Mouse (Mus musculus) liver, postnatal 0 days (tissue): ENCODE measurements around the gene Asb16. TPM values are rescaled to one million over a fixed set of nuclear protein-coding genes. Genes with fewer than 3 reads are reported as not detected.

ENCODE experiments used
- ATAC-seq: fragments of 200-750 bp; cut with Nextera tagmentation; 2 replicates; pipeline ENCODE4 v1.8.0; 2017; ENCODE audit warnings: mild to moderate bottlenecking, moderate library complexity
- DNase-seq: peaks from one replicate; pipeline ENCODE4 v3.0.0-alpha.2; 2016
- H3K27ac ChIP-seq: fragments of 300-500 bp; sonication (generic); 2 replicates; pipeline ENCODE4 v1.5.1; 2014; ENCODE audit warnings: antibody characterized with exemption, moderate library complexity, mild to moderate bottlenecking, low read depth
- H3K27me3 ChIP-seq: fragments of 300-500 bp; sonication (generic); 2 replicates; pipeline ENCODE4 v1.6.1; 2014; ENCODE audit warnings: low read length, control low read depth, mixed read lengths; ENCODE audit not compliant: insufficient read depth
- H3K36me3 ChIP-seq: fragments of 300-500 bp; sonication (generic); replicated peaks from 2 replicates; pipeline ENCODE4 v1.6.1; 2014; ENCODE audit warnings: mild to moderate bottlenecking, control low read depth, low read length, moderate library complexity, mixed read lengths; ENCODE audit not compliant: insufficient read depth
- H3K4me1 ChIP-seq: fragments of 300-500 bp; sonication (generic); 2 replicates; pipeline ENCODE4 v1.6.1; 2014; ENCODE audit warnings: antibody characterized with exemption, mild to moderate bottlenecking, control low read depth; ENCODE audit not compliant: insufficient read depth
- H3K4me2 ChIP-seq: fragments of 300-500 bp; sonication (generic); 2 replicates; pipeline ENCODE4 v1.6.1; 2014; ENCODE audit warnings: low read depth, mild to moderate bottlenecking, low read length, moderate library complexity, mixed read lengths
- H3K4me3 ChIP-seq: fragments of 300-500 bp; sonication (generic); 2 replicates; pipeline ENCODE4 v1.5.1; 2014; ENCODE audit warnings: low read depth, low read length
- H3K9ac ChIP-seq: fragments of 300-500 bp; sonication (generic); replicated peaks from 2 replicates; pipeline ENCODE4 v1.6.1; 2014; ENCODE audit warnings: mild to moderate bottlenecking, moderate library complexity
- H3K9me3 ChIP-seq: fragments of 300-500 bp; sonication (generic); 2 replicates; pipeline ENCODE4 v1.6.1; 2016; ENCODE audit warnings: mild to moderate bottlenecking, control low read depth, low read length, mixed read lengths
- CTCF ChIP-seq: sonication (generic); IDR thresholded peaks from 2 replicates; pipeline ENCODE4 v1.5.1; 2016; ENCODE audit warnings: antibody characterized with exemption, low read depth
- EP300 ChIP-seq: IDR thresholded peaks from 2 replicates; pipeline ENCODE4 v1.6.1; 2016; ENCODE audit warnings: antibody characterized with exemption, low read depth, mild to moderate bottlenecking
- WGBS: fragments of 180-500 bp; shearing (Covaris S2); extraction: QIAGEN DNeasy Blood & Tissue Kit; methylation state at CpG from one replicate; pipeline ENCODE4 v1.1.7; 2014; ENCODE audit not compliant: insufficient replicate concordance; 5-methylcytosine and 5-hydroxymethylcytosine counted together
- polyA plus RNA-seq: library from polyadenylated mRNA; unstranded; fragments of >200 nt; fragmentation: Nextera tagmentation; extraction: Ambion mirVana; gene quantifications from 2 replicates; pipeline ENCODE4 v1.2.1, GENCODE M21; 2015

Asb16 gene
- polyA plus RNA-seq, 1 experiment from 2014 or later = not detected

- DNase-seq (no peak), ATAC-seq (no peak)
- 59% methylated on average over 12 of the region's 12 CpGs for WGBS
- Histone ChIP-seq H3K4me1 (peaks cover 32% of the 10 kb centered on the region), H3K4me2 (peak overlapping the region; percentile 98), H3K9me3 (no peaks in the 10 kb centered on the region), H3K4me3 (no peak overlapping the region), H3K9ac (no peak overlapping the region), H3K36me3 (no peaks in the 10 kb centered on the region), H3K27me3 (peaks cover 3% of the 10 kb centered on the region; the same call in 1 of the 2 replicates), H3K27ac (no peak overlapping the region)
- TF ChIP-seq CTCF = no peak
Observed at GRCm38 (mm10) chr11:102227270-102228190, 41.0 kb upstream of the Asb16 start.

GRCm38 (mm10) chr11:102228191-102228545 lies 40.4 kb upstream of the Asb16 start:
- Histone ChIP-seq H3K9ac (0 out of 2 replicates have a peak overlapping the region, but pooled peaks have one; percentile 1), H3K4me3 (no peak overlapping the region), H3K27ac (no peak overlapping the region), H3K4me1 (peaks cover 27% of the 10 kb centered on the region), H3K4me2 (peak overlapping the region; percentile 98), H3K36me3 (no peaks in the 10 kb centered on the region), H3K27me3 (peaks cover 3% of the 10 kb centered on the region; the same call in 1 of the 2 replicates), H3K9me3 (no peaks in the 10 kb centered on the region)
- DNase-seq = no peak
- 45% methylated on average over 9 of the region's 9 CpGs for WGBS
- TF ChIP-seq CTCF = no peak
- ATAC-seq = no peak

- peak overlapping the region; percentile 84 for H3K4me3 ChIP-seq
- WGBS = 19% methylated on average over 7 of the region's 7 CpGs
- no peak overlapping the region for H3K27ac ChIP-seq
- H3K9ac ChIP-seq = peak overlapping the region; percentile 72
- DNase-seq (no peak), ATAC-seq (no peak)
- H3K27me3 ChIP-seq = peaks cover 3% of the 10 kb centered on the region; the same call in 1 of the 2 replicates
- H3K36me3 ChIP-seq = no peaks in the 10 kb centered on the region
- H3K4me1 ChIP-seq = peaks cover 27% of the 10 kb centered on the region
- peak overlapping the region; percentile 98 for H3K4me2 ChIP-seq
- no peaks in the 10 kb centered on the region for H3K9me3 ChIP-seq
- TF ChIP-seq EP300 (no peak), CTCF (no peak)
Observed at GRCm38 (mm10) chr11:102228646-102229268, 39.8 kb upstream of the Asb16 start.

GRCm38 (mm10) chr11:102229331-102229953 lies 39.1 kb upstream of the Asb16 start:
- Histone ChIP-seq H3K4me3 (peak overlapping the region; percentile 84), H3K36me3 (no peaks in the 10 kb centered on the region), H3K9me3 (no peaks in the 10 kb centered on the region), H3K4me2 (peak overlapping the region; percentile 98), H3K4me1 (peaks cover 25% of the 10 kb centered on the region), H3K27ac (peak overlapping the region; percentile 73), H3K27me3 (peaks cover 3% of the 10 kb centered on the region; the same call in 1 of the 2 replicates), H3K9ac (peak overlapping the region; percentile 72)
- WGBS = 1% methylated on average over 39 of the region's 47 CpGs
- TF ChIP-seq EP300 (no peak), CTCF (no peak)
- ATAC-seq (peak; percentile 58), DNase-seq (peak; percentile 38)

- Histone ChIP-seq H3K27me3 (peaks cover 3% of the 10 kb centered on the region; the same call in 1 of the 2 replicates), H3K4me3 (peak within 1 kb of the TSS; percentile 84), H3K9me3 (no peaks in the 10 kb centered on the region), H3K4me2 (peak within 1 kb of the TSS; percentile 98), H3K27ac (peak within 1 kb of the TSS; percentile 73), H3K36me3 (no peaks in the 10 kb centered on the region), H3K4me1 (peaks cover 18% of the 10 kb centered on the region), H3K9ac (peak within 1 kb of the TSS; percentile 72)
- peak; percentile 25; the same call in 1 of the 2 replicates for TF ChIP-seq CTCF
- peak; percentile 64 for TF ChIP-seq EP300
- ATAC-seq = peak; percentile 96
- WGBS = under 1% methylated on average over 33 of the region's 49 CpGs
- peak; percentile 97 for DNase-seq
Observed at GRCm38 (mm10) chr11:102230006-102230741, 38.4 kb upstream of the Asb16 start, which contains the start of gene Hdac5. Gene Hdac5, minus strand, starts transcription at chr11:102230166.
